Mouse (Mus musculus) lung, adult 2 months (tissue): ENCODE data around the gene Smim10l2a.
"Not testable (repeated sequence)": the region's sequence is repeated elsewhere in the genome, so short reads cannot be mapped to it uniquely, and the experiment has no call there.

Source experiments
- CTCF ChIP-seq: fragments of 200-500 bp; IDR thresholded peaks from 2 replicates; pipeline ENCODE4 v1.5.1; 2011; ENCODE audit warnings: mild to moderate bottlenecking, low read length, control low read depth; ENCODE audit not compliant: insufficient read depth
- POLR2A ChIP-seq: fragments of 200-500 bp; IDR thresholded peaks from 2 replicates; pipeline ENCODE4 v1.6.1; 2011; ENCODE audit warnings: low read depth, mild to moderate bottlenecking, control low read depth, low read length, borderline replicate concordance; ENCODE audit errors: extremely low read depth

DNA sequence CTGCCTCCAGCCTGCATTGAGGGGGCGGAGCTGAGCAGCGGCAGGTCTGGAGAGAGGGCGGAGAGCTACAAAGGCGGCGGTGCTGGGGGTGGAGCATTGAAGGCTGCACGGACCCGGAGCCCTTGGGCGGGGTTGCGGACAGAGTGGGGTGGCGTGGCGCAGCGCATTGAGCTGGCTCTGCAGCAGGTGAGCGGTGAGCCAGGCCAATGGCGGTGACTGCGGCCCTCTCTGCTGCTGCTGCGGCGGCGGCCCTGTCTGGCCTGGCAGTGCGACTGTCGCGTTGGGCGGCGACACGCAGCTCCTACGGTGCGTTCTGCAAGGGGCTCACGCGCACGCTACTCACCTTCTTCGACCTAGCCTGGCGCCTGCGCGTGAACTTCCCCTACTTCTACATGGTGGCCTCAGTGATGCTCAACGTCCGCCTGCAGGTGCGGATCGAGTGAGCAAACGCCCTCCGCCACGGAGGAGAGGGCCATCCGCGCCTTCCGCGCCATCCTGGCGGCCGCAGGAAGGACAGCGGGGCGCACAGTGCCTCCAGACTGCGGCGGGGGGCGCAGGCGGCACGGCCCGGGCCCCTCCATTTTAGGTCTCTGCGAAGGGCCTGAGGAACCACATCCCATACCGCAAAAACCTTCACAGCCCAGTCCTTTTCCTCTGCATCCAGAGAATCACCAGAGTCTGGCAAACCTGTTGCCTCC, at the start of gene Smim10l2a:
- not testable (repeated sequence) for TF ChIP-seq CTCF
- 0 out of 2 replicates have a peak, but pooled peaks have one; percentile 9 for TF ChIP-seq POLR2A
